In genomic region chr19:45920299-45921090, GRCm38 (mm10) we compare ENCODE assay signal across 19 mouse cellular contexts.
DNase-seq lines count a peak whose midpoint lies in the region; ATAC-seq lines count a peak whose summit lies in the region.
"Had no signal": no experiment of that assay in that cellular context is flagged by ENCODE, and none has a peak within 500 bp of the region (broad histone marks: within the 10 kb centered on the region; RNA-seq: fewer than 3 reads in every experiment).

No protein-coding gene starts in this region.

- H3K4me2 ChIP-seq in neural tube, embryonic 12.5 days (replicated peaks) = no peak overlapping the region
- H3K4me2 ChIP-seq in neural tube, embryonic 15.5 days = no peak overlapping the region
- no peak overlapping the region for H3K4me2 ChIP-seq in forebrain, embryonic 15.5 days (replicated peaks)
- H3K4me2 ChIP-seq: embryonic facial prominence, embryonic 13.5 days; heart, embryonic 12.5 days; intestine, embryonic 15.5 days; liver, embryonic 13.5 days had no signal

- H3K9me3 ChIP-seq in neural tube, embryonic 12.5 days = no peaks in the 10 kb centered on the region
- H3K9me3 ChIP-seq in neural tube, embryonic 15.5 days (replicated peaks) = no peaks in the 10 kb centered on the region
- H3K9me3 ChIP-seq in forebrain, embryonic 15.5 days = no peaks in the 10 kb centered on the region
- H3K9me3 ChIP-seq: embryonic facial prominence, embryonic 13.5 days; heart, embryonic 12.5 days; intestine, embryonic 15.5 days; limb, embryonic 10.5 days; liver, embryonic 13.5 days; megakaryocyte, embryonic 14.5 days had no signal

- 0 out of 2 replicates have a peak overlapping the region, but pooled peaks have one; percentile 6 for H3K9ac ChIP-seq in neural tube, embryonic 12.5 days
- H3K9ac ChIP-seq in neural tube, embryonic 15.5 days (replicated peaks) = no peak overlapping the region
- H3K9ac ChIP-seq in forebrain, embryonic 15.5 days (replicated peaks) = no peak overlapping the region
- H3K9ac ChIP-seq: embryonic facial prominence, embryonic 13.5 days; heart, embryonic 12.5 days; intestine, embryonic 15.5 days; liver, embryonic 13.5 days had no signal

- H3K27me3 ChIP-seq in neural tube, embryonic 12.5 days (replicated peaks) = no peaks in the 10 kb centered on the region
- H3K27me3 ChIP-seq in neural tube, embryonic 15.5 days (replicated peaks) = no peaks in the 10 kb centered on the region
- no peaks in the 10 kb centered on the region for H3K27me3 ChIP-seq in forebrain, embryonic 15.5 days
- H3K27me3 ChIP-seq: embryonic facial prominence, embryonic 13.5 days; heart, embryonic 12.5 days; intestine, embryonic 15.5 days; liver, embryonic 13.5 days; megakaryocyte, embryonic 14.5 days had no signal

- ATAC-seq in neural tube, embryonic 12.5 days (ENCODE audit: low FRiP score, low read depth) = no peak
- no peak for ATAC-seq in neural tube, embryonic 15.5 days (ENCODE audit: low FRiP score)
- ATAC-seq in forebrain, embryonic 15.5 days (replicated peaks) = 0 out of 2 replicates have a peak, but pooled peaks have one; percentile 48
- ATAC-seq in megakaryocyte, adult 5-6 weeks (ENCODE audit: poor library complexity, severe bottlenecking) = no peak
- ATAC-seq: CD4-positive, CD25-positive, alpha-beta regulatory T cell, adult 4 months; intestine, embryonic 15.5 days had no signal

- H3K36me3 ChIP-seq in neural tube, embryonic 12.5 days = peaks cover 9% of the 10 kb centered on the region; the same call in 1 of the 2 replicates
- H3K36me3 ChIP-seq in neural tube, embryonic 15.5 days = peaks cover 6% of the 10 kb centered on the region; the same call in 1 of the 2 replicates
- H3K36me3 ChIP-seq in forebrain, embryonic 15.5 days = peaks cover 2% of the 10 kb centered on the region; the same call in 1 of the 2 replicates
- H3K36me3 ChIP-seq: liver, embryonic 13.5 days had no signal

- no peaks in the 10 kb centered on the region for H3K4me1 ChIP-seq in neural tube, embryonic 12.5 days
- 0 out of 2 replicates have a peak, but pooled peaks cover 5% of the 10 kb centered on the region for H3K4me1 ChIP-seq in neural tube, embryonic 15.5 days
- H3K4me1 ChIP-seq in forebrain, embryonic 15.5 days = peaks cover 21% of the 10 kb centered on the region
- H3K4me1 ChIP-seq: embryonic facial prominence, embryonic 13.5 days; intestine, embryonic 15.5 days; limb, embryonic 10.5 days; liver, embryonic 13.5 days had no signal

- peak; percentile 39 for DNase-seq in layer of hippocampus, adult 11-12 months (ENCODE audit: low spot score)
- no peak for DNase-seq in layer of hippocampus, adult 9-10 months (ENCODE audit: low spot score)
- DNase-seq in natural killer cell, adult 2 months (ENCODE audit: low spot score in 2 of 2) = no peak
- DNase-seq: adrenal gland, postnatal 25 days; cerebellum, postnatal 36 days; gastrocnemius, postnatal 36 days; liver, embryonic 13.5 days; right cerebral cortex, adult 18-20 months; spleen, adult 18-20 months had no signal

- no peak overlapping the region for H3K27ac ChIP-seq in neural tube, embryonic 12.5 days
- H3K27ac ChIP-seq in neural tube, embryonic 15.5 days (replicated peaks) = no peak overlapping the region
- H3K27ac ChIP-seq in forebrain, embryonic 15.5 days (replicated peaks) = peak overlapping the region; percentile 43
- H3K27ac ChIP-seq: embryonic facial prominence, embryonic 13.5 days; intestine, embryonic 15.5 days; limb, embryonic 10.5 days; liver, embryonic 13.5 days had no signal

- 38% methylated on average over 9 of the region's 9 CpGs for WGBS in neural tube, embryonic 12.5 days
- 33% methylated on average over 9 of the region's 9 CpGs for WGBS in neural tube, embryonic 15.5 days
- 36% methylated on average over 9 of the region's 9 CpGs for WGBS in forebrain, embryonic 15.5 days

- H3K4me3 ChIP-seq in neural tube, embryonic 12.5 days = no peak overlapping the region
- no peak overlapping the region for H3K4me3 ChIP-seq in neural tube, embryonic 15.5 days (replicated peaks)
- no peak overlapping the region for H3K4me3 ChIP-seq in forebrain, embryonic 15.5 days
- H3K4me3 ChIP-seq: embryonic facial prominence, embryonic 13.5 days; heart, embryonic 12.5 days; intestine, embryonic 15.5 days; limb, embryonic 10.5 days; liver, embryonic 13.5 days; megakaryocyte, embryonic 14.5 days had no signal
